Mouse (Mus musculus): ENCODE measurements around the gene Nedd9.

GRCm38 (mm10) chr13:41333889-41334640 lies 153.1 kb downstream of the Nedd9 start:
- no peak for TF ChIP-seq CTCF (IDR thresholded peaks at IDR 0.05)
- TF ChIP-seq POLR2A (IDR thresholded peaks at IDR 0.05; ENCODE audit: insufficient read depth, low read depth, low read length) = no peak
